Mouse (Mus musculus) CD8-positive naive resting alpha-beta T cell, adult 2 months (primary cell): ENCODE data around the gene Pik3cd.
"Not testable (repeated sequence)": the region's sequence is repeated elsewhere in the genome, so short reads cannot be mapped to it uniquely, and the experiment has no call there.

Experiments used
- DNase-seq, 2 experiments: peaks; one replicate each; pipeline ENCODE4 v3.0.0; 2022; ENCODE audit warnings: low read depth in 2 of 2, low spot score in 2 of 2

Pik3cd gene

DNA sequence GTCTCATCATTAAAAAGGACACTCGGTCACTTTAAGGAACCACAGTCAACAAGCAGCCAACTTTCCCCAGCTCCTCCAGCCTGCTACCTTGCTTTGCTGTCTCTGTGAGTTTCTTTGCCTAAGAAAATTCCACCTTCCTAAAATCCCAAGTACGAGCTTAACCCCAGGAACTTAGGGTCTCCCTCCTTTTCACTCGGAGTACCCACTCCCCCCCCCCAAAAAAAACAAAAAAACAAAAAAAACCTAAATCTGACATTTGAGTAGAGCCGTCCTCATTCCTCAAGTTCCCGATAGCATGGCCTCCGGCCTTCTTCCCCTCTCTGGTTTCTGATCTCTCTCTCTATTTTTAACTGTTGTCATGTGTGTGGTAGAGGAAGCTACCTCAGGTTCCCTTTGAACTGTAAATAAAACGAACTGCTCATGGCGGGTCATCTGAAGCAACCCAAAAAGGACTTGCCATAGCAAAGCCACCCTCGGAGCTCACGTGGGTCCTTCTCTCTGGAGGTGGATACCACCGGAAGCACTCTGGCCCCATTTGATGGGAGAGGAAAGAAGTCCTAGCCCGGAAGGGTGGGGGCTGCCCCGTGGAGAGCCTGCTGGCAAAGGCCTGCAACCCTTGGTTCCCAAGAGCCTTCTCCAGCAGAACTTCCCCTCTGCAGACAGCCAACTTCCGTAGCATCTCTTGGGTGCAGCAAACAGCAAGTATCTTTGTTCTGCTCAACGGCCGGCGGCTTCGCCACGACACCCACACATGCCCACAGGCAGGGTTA is at the start of gene Pik3cd:
Pik3cd (minus strand) TSS at position 362 of the 770 bp plus-strand sequence.
- DNase-seq = peak in 1 of 2 experiments; percentile 53

DNA sequence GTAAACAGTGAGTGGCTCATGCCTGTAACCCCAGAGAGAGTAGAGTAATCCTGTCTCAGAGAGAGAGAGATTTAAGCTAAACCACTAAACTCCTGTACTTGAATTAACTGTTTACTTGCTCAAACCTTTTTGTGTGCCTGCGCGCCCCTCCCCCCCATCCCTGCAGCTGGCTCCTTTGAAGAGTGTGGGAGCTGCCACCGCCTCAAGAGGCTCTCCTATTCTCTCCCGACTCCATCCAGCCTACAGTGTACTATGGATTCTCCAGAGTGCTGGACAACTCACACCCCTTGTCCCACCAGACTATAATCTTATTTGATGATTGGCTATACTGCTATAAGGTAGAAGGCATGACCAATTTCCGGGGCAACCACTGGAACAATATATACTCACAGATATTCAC is 48.3 kb upstream of the Pik3cd start:
- DNase-seq = no peak

DNA sequence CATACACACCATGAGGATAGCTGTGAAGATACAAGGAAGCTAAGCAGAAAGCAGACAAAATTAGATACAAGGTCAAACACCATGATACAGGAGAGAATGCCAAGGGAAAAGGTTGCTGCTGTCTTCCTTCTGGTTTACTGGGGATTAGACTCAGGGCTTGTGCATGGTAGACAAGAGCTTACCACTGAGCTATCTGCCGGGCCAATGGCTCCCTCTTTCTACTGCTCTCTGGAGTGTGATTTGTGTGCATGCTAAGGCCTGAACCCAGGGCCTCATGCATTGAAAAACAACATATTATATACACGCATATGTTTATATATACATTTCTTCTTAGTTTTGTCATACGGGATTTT is 47.3 kb upstream of the Pik3cd start:
- not testable (repeated sequence) for DNase-seq

DNA sequence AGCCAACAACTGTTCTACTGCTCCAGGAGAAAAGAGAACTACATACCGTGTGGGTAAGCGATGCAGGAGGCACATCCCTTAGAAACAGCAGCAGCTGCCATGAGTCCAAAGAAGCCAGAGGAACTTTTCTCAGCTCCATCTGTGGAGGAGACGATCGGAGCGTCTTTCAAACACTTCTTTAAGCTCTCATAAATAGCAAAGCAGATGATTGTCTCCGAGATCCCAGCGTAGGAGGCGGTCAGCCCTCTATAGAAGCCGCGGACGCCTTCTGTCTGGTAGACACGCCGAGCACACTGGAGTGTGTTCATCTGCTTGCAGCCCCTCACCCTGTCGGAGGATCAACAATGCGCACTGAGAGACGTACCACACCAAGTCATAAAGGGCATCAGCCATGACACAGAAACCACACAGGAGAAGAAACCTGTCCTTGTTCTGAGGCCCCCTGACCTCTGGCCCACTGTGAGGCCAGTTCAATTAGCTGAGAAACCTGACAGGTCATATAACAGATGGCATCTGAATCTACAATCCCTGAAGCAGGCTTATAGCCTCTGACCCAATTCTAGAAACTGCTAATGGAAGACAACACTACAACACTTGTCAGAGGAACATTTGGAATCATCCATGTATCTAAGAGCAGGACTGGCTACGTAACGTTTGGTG is 46.8 kb upstream of the Pik3cd start:
- DNase-seq = no peak

DNA sequence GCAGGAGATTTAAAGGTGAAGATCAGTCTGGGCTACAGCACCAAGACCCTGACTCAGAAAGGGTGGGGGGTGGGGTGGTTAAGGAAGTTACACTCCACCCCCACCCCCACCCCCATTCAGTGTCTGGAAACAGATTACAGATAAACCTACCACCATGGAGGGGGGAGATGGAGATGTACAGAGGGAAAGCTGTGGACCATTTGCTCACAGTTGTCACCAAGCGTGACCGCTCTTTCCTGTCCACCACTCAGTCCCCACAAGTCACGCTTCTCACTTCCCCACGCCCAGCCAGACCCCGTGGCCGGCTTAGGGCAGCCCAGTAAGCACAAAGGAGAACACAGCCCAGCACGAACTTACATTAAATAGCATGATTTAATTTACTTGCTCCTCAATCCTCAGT is 41.7 kb upstream of the Pik3cd start:
- DNase-seq = no peak

DNA sequence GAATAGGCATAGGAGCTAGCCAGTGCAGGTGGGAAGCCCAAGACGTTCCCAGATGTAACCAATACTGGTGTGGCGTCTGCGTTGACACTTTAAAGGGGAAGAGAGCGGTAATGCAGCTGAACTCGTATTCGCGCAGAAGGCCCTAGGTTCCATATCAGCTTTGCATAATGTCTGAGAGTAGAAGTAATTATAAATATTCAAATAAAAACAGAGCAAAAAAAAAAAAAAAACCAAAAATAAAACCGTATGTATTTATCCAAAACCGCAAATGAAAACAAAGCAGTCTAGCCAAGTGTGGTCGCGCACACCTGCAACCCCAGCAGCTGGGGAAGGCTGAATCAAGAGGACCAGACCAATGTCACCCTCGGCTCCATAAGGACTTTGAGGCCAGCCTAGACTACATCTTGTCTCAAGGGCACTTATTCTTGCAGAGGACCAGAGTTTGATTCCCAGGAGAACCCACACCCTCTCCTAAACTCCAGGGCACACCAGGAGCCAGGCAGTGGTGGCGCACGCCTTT is 39.7 kb upstream of the Pik3cd start:
- no peak for DNase-seq

DNA sequence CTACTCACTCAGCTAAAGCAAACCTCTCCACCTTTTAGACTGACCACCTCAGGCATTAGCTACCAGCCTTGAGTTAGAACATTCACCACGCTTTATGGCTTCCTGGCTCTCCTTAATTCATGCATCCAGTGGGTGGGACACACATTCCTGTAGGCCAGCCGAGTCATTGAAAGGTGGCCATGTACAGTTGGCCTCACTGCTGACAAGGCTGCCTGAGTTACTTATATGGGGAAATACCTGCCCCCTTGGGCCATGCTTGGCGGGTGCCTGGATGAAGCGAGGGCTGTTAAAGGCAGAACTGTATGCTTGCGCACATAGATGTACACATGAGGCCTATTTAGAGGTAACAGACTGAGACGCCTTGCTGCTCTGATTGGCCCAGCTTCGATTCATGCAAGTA is 37.9 kb upstream of the Pik3cd start:
- no peak for DNase-seq

DNA sequence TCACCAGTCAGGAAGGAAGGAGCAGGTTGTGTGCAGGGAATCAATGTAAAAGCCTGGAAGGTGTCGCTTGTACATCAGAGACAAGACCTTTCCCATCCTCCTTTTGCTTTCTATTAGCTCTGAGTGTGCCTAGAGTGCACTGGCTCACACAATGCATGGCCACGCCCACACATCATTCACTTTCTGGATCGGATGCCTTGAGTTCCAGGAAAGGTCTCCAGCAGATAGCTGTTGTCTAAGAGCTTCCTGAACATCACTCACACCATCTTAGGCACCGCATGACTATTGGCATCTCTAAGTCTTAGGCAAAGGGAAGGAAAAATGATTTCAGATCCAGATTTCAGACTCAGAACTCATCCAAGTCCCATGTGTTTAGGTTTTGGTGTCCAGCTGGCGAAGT is 37.1 kb upstream of the Pik3cd start:
- DNase-seq = no peak

DNA sequence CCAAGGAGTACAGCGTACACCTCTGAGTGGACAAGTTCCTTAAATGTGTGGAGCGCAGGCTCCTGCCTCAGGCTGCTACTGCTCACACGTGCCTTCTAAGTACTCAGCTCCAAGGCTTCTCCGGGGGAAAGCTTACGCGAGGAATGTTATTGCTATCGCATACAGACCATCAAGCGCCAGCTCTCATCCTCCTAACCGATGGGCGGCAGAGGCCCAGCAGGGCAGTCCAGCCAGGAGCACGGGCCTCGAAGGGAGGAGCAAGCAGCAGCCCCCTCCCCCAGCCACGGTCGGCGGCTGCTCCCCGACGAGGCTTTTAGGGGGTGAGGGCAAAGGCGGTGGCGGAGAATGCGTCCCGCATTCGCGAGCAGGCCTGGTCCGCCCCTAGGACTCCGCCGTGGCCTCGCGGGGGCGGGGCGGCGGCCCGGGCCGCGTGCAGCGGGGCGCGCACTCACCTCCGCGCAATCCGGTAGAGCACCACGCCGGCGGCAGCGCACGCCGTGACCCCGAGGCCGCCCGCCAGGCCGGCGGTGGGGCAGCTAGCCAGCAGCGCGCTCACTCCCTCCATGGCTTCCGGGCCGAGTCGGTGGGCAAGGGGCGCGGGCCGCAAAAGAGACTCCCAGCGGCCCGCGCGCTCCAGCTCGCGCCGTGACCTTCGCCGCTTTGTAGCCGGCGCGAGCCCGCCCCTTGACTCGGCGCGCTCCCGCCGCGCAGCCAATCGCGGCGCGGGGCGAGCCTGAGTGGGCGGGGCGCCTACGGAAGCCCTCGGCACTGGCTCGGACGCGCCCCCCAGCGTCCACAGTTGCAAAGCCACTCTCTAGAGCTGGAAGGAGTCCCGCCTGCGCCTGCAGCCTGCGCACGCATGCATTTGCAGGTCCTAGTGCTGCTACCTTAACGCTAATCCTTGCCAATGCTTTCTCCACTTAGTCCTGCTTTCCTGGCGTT is 35.3 kb upstream of the Pik3cd start, which contains the start of gene Tmem201:
Tmem201 (minus strand) TSS at position 662 of the 942 bp plus-strand sequence.
- DNase-seq = peak; percentile 90 to 95

DNA sequence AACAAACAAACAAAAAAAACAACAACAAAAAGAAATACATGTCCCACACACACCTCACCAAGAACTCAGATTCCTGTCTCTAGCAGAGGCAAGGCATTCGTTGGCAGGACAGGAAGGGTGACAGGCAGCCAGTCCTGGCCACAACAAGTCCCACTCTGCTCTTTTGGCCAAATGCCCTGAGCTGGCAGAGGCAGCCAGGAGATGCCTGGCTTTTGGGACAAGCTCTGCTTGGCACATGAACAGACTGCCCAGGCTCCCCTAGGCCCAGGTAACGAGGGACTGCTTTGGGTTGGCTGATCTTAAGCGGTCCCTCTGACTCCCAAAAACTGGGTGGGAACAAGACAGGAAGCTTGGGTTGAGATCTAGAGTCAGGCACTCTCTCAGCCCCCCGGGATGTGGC is 34.2 kb upstream of the Pik3cd start:
- no peak for DNase-seq

DNA sequence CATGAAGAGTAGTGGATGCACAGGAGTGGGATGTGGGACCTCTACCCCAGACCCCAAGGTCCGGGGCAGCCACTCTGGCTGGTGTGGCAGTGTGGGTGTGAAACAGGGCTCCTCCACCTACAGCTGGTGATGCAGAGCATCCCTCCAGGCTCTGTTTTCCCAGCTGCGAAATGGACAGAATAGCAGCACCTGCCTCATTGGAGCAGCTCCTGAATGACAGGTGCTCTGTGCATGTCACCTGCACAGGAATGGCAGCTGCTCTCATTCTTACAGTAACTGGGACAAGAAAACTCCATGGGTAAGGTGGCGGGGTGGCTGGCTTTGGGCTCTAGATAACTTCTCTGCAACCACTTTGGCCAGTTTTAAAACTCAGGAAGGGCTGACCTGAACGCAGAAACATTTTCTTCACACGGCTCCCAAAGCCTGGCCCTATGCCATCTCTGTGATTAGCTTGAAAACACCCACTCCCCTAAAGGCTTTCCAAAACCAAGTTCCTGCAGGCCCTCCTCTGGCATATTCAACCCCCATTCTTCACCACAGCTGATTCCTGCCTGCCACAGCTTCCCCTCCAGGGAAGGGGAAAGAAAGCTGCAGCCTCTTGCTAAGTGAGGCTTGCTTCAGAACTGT is 33.4 kb upstream of the Pik3cd start:
- no peak for DNase-seq

DNA sequence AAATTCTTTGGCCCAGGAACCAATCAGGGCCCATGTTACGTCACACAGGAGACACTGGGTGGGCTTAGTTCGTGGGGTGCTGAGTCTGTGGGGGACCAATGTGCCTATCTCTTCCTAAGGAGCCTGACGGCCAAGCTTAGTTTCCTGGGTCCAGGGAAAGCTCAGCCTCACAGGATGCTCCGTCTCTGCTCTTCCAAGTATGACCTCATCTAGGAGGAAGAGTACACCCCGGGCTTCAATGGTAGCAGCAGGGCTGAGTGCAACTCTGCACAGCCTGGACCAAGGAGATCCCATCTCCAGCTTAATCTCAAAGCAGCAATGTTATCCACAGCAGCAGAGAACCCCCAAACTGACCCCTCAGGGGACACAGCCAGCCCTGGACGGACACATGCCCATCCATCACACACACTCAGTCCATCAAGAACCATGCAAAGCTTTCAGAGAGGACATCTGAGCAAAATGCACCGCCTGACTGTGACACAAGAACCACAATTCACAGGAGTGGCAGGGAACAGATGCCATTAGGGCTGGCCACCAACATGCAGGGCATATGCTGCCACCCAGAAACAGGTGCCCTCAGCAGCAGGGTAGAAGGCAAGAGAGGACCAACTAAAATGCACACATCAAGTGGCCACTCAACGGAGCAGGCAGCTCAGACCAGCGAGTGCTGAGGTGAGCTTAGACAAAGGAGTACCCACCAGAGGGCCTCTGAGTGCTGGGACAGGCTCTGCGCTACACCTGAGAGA is 32.5 kb upstream of the Pik3cd start:
- no peak for DNase-seq

DNA sequence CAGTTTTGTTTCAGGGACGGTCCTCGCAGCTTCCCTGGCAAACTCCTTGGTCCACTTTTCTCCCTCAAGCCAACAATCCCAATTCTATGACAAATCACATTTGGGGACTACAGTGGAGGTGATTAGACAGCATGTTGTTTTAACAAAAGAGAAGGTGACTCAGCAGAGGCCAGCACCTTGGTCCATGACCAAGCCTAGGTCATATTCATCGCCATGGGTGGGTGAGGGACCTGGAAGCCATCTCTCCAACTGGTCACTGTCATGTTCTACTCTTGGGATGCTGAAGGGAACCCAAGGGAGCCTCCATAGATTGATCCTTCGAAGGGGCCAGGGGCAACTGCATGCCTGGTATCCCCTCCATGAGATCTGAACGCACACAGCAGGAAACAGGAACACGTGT is 31.9 kb upstream of the Pik3cd start:
- DNase-seq = no peak

DNA sequence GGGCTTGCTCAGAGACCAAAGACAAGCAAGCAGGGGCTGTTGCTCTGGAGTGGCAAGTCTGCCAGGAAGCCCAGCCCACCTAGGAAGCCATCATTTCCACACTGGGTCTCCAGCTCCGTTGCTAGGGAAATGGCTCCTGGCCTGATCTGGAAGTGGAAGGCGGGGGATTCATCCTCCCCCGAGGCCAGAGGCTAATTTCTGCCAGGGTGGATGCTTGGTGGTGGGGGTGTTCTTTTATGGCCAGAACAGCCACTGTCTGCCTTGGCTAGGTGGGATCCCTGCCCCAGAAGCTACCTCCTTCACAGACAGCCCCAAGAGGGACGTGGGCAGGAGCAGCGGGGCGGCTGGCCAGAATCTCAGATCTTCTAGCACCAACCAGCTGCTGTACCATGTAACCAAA is 31.4 kb upstream of the Pik3cd start:
- no peak for DNase-seq

DNA sequence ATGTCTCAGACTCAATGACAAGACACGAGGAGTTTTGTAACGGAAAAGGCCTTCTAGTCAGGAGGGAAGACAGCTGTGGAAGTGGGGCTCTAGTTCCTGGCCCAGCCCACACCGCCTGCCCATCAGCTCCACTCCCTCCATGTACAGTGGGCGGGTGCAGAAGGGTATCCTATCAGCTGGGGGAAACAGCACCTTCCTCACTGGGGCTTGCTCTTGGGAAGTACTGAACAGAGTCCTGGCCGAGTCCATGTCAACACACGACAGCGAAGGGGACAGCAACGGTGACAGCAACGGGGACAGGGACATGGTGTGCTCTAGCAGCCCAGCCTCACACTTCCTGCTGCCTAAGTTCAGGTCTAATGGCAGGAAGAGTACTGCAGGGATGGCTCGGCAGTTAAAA is 30.4 kb upstream of the Pik3cd start:
- DNase-seq = no peak

DNA sequence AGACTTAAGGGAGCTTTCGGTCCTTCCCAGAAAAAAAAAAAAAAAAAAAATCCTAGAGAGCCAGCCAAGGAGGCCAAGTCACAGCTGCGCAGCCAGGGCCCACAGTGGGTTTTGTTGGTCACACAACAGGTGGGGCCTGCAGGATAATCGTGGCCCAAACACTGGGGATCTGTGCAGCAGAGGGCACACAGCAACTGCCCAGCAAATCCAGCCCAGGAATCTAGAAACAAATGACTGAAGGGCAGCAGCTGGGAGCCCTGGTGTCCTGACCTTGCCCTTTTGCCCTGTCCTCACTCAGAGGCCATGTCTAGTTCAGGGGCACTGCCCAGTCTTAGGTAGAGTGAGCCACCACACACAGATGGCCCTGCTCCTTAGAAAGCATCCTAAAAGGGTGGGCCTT is 29.9 kb upstream of the Pik3cd start:
- DNase-seq = no peak

DNA sequence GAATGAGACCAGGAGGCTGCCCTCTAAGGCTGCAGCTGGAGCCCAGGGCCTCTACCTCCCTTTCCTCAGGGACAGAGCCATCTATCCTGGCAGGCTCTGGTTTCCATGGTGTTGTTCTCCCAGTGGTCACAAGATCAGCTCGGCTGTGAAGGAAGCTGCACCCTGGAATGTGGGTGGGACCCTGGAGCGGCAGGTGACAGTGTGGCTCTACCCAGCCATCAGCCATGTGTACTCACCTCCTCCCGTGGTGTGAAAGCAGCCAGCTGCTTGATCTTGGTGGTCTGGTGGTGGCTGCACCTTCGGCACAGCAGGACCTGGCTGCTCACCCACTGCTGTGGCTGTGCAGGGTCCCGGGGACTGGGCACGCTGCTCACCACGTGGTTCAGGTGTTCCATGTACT is 28.5 kb upstream of the Pik3cd start:
- no peak for DNase-seq

DNA sequence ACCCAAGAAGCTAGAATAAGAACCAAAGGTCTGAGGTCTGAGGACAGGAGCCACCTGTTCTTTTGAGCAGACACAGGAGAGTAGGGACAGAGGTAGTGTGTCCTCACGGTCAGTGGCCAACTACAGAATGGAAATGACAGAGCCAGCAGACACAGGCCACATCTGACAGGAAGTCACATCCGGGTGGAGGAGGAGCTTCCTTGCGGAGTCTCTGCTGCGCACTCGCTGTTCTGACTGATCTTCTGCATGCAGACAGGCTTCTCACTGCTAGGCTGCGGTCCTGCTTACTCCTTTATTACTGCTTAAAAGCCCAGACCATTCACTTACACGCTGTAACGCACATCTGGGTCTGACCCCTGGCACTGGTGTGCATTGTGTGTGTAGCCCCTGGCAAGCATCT is 26.4 kb upstream of the Pik3cd start:
- DNase-seq = no peak

DNA sequence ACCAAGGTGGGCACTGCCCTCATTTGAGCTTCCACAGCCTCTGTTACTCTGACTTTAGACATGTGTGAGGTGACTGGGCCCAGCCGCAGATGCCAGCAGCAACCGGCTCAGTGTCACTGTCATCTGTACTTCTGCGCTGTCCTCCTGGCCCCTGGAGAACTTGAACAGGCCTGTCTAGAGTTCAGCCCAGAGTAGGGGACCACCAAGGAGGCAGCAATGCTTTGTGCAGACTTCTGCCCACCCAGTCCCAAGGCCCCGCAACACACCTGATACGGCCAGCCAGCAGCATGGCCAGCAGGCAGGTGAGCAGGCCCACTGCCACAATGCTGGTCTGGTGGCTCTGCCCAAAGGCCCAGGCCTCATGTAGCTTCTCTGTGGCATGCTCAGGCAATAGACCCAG is 25.3 kb upstream of the Pik3cd start:
- DNase-seq = no peak

DNA sequence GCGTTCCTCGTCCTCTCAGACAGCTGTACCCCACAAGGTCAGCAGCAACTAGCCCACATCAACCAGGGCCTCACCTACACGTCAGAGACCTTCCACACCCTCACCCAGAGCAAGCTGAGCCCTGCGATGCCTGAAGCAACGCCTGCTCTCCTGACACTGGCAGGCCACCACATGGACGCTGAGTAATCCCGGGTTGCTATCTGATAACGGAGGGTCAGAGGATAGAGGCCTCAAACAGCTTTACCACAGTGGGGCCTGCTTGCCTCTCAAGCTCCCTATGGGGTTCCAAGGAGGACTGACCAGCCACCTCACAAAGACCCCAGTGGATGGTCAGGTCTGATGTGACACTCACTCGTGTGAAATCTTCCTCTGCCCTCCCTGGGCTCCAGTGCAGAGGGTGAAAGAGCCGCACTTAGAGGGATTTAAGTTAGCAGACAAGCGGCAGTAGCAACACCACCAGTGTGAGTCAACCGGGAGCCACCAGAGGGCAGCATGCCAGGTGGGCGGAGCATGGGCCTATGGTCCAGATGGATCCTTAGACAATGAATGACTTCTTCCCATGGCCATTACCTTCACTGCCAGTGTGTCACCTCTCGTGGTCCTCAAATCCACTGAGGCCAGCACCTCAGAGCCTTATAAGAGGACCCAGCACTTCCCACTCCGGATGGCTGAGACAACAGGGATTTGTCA is 23.4 kb upstream of the Pik3cd start:
- peak; percentile 44 to 66 for DNase-seq
